Comparison of ENCODE assay signal across 24 mouse cellular contexts in the genomic region with DNA sequence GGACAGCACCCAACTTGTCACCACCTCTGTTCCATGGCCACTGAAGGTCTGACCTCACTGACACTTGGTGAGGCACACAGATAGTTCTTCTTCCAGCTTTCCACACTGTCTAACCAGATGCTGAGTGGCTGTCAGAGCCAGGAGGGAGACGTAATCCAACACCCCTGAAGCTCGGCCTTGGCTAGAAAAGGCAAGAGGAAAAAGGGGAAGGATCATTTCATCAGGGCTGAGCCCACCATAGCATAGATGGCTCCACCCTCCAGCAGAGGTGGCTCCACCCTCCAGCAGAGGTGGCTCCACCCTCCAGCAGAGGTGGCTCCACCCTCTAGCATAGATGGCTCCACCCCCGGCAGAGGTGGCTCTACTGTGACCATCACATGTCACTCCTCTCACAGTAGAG. TPM values are rescaled to one million over a fixed set of nuclear protein-coding genes. Genes with fewer than 3 reads are reported as not detected.
DNase-seq lines count a peak whose midpoint lies in the region; ATAC-seq and TF ChIP-seq lines count a peak whose summit lies in the region.
"Had no signal": no experiment of that assay in that cellular context is flagged by ENCODE, and none has a peak within 500 bp of the region (broad histone marks: within the 10 kb centered on the region; RNA-seq: fewer than 3 reads in every experiment).

No protein-coding gene starts in this region.

- no peak for TF ChIP-seq EP300 in liver, postnatal 0 days (IDR thresholded peaks at IDR 0.05; ENCODE audit: low read depth)

- 43% methylated on average over 3 of the region's 3 CpGs for WGBS in liver, embryonic 12.5 days (ENCODE audit: insufficient replicate concordance)
- 53% methylated on average over 3 of the region's 3 CpGs for WGBS in liver, postnatal 0 days (ENCODE audit: insufficient replicate concordance)
- 40% methylated on average over 3 of the region's 3 CpGs for WGBS in lung, embryonic 16.5 days

- no peak overlapping the region for H3K4me3 ChIP-seq in liver, embryonic 12.5 days
- no peak overlapping the region for H3K4me3 ChIP-seq in liver, postnatal 0 days (ENCODE audit: low read depth, low read length)
- no peak overlapping the region for H3K4me3 ChIP-seq in lung, embryonic 16.5 days (ENCODE audit: low read length)
- H3K4me3 ChIP-seq: forebrain, embryonic 15.5 days; hindbrain, embryonic 13.5 days; megakaryocyte, embryonic 14.5 days; midbrain, embryonic 15.5 days; myocyte; neural tube, embryonic 15.5 days had no signal

- H3K27me3 ChIP-seq in liver, embryonic 12.5 days (replicated peaks) = no peaks in the 10 kb centered on the region
- H3K27me3 ChIP-seq in liver, postnatal 0 days (ENCODE audit: insufficient read depth, low read length) = no peaks in the 10 kb centered on the region
- H3K27me3 ChIP-seq in lung, embryonic 16.5 days (ENCODE audit: control insufficient read depth, insufficient read depth, low read depth, low read length) = no peaks in the 10 kb centered on the region
- H3K27me3 ChIP-seq: CH12.LX; forebrain, embryonic 15.5 days; hindbrain, embryonic 13.5 days; midbrain, embryonic 15.5 days; neural tube, embryonic 15.5 days had no signal

- intact Hi-C loops in heart, postnatal 25 days (cut with DNase I) = no loop called here

- H3K9me3 ChIP-seq in liver, embryonic 12.5 days (replicated peaks) = no peaks in the 10 kb centered on the region
- no peaks in the 10 kb centered on the region for H3K9me3 ChIP-seq in liver, postnatal 0 days (ENCODE audit: low read length)
- H3K9me3 ChIP-seq in lung, embryonic 16.5 days (ENCODE audit: control insufficient read depth, low read length) = no peaks in the 10 kb centered on the region
- H3K9me3 ChIP-seq: forebrain, embryonic 15.5 days; hindbrain, embryonic 13.5 days; midbrain, embryonic 15.5 days; neural tube, embryonic 15.5 days had no signal

- peaks cover 10% of the 10 kb centered on the region; the same call in 1 of the 2 replicates for H3K4me1 ChIP-seq in liver, embryonic 12.5 days
- H3K4me1 ChIP-seq in liver, postnatal 0 days (ENCODE audit: insufficient read depth) = no peaks in the 10 kb centered on the region
- H3K4me1 ChIP-seq in lung, embryonic 16.5 days (replicated peaks; ENCODE audit: control insufficient read depth, insufficient read depth, low read length) = peaks cover 6% of the 10 kb centered on the region
- H3K4me1 ChIP-seq: forebrain, embryonic 15.5 days; hindbrain, embryonic 13.5 days; midbrain, embryonic 15.5 days had no signal

- ATAC-seq in liver, embryonic 12.5 days = 0 out of 2 replicates have a peak, but pooled peaks have one; percentile 49
- no peak for ATAC-seq in liver, postnatal 0 days
- peak; percentile 88 for ATAC-seq in lung, embryonic 16.5 days (ENCODE audit: low read depth)
- peak; percentile 70 for ATAC-seq in megakaryocyte-erythroid progenitor cell, adult 5-6 weeks (replicated peaks; ENCODE audit: low FRiP score, low TSS enrichment, poor library complexity, severe bottlenecking)
- ATAC-seq: forebrain, embryonic 15.5 days; inflammation-experienced regulatory T-cells, adult 6 months; midbrain, embryonic 15.5 days had no signal

- H3K36me3 ChIP-seq in liver, embryonic 12.5 days = no peaks in the 10 kb centered on the region
- H3K36me3 ChIP-seq in liver, postnatal 0 days (replicated peaks; ENCODE audit: insufficient read depth, low read length) = no peaks in the 10 kb centered on the region
- no peaks in the 10 kb centered on the region for H3K36me3 ChIP-seq in lung, embryonic 16.5 days (ENCODE audit: control insufficient read depth, insufficient read depth, low read length)
- H3K36me3 ChIP-seq: forebrain, embryonic 15.5 days; hindbrain, embryonic 13.5 days; midbrain, embryonic 15.5 days; neural tube, embryonic 15.5 days had no signal

- no peak for TF ChIP-seq CTCF in liver, postnatal 0 days (IDR thresholded peaks at IDR 0.05; ENCODE audit: low read depth)

- no peak overlapping the region for H3K9ac ChIP-seq in liver, embryonic 12.5 days
- H3K9ac ChIP-seq in liver, postnatal 0 days (replicated peaks) = no peak overlapping the region
- no peak overlapping the region for H3K9ac ChIP-seq in lung, embryonic 16.5 days (ENCODE audit: low read length)
- H3K9ac ChIP-seq: forebrain, embryonic 15.5 days; hindbrain, embryonic 13.5 days; liver, embryonic 14.5 days; midbrain, embryonic 15.5 days; neural tube, embryonic 15.5 days had no signal

- H3K4me2 ChIP-seq in liver, embryonic 12.5 days = no peak overlapping the region
- H3K4me2 ChIP-seq in liver, postnatal 0 days (ENCODE audit: low read depth, low read length) = no peak overlapping the region
- H3K4me2 ChIP-seq in lung, embryonic 16.5 days (ENCODE audit: low read depth, low read length) = no peak overlapping the region
- H3K4me2 ChIP-seq: forebrain, embryonic 15.5 days; hindbrain, embryonic 13.5 days; midbrain, embryonic 15.5 days; neural tube, embryonic 15.5 days had no signal

- DNase-seq in heart, adult 11 months = peak; percentile 52
- no peak for DNase-seq in heart, postnatal 25 days (ENCODE audit: low spot score)
- no peak for DNase-seq in liver, postnatal 0 days
- no peak for DNase-seq in left cerebral cortex, adult 11 months (ENCODE audit: low spot score)
- no peak for DNase-seq in frontal cortex, adult 2 months (ENCODE audit: extremely low spot score in 1 of 2, low spot score in 1 of 2)
- DNase-seq: adrenal gland, adult 8-10 months; cerebellum, adult 9-11 months; embryo, embryonic 11 days; kidney, adult 2 months; kidney, postnatal 4 days; layer of hippocampus, adult 9-11 months; thymus, postnatal 36 days had no signal

- no peak overlapping the region for H3K27ac ChIP-seq in liver, embryonic 12.5 days
- H3K27ac ChIP-seq in liver, postnatal 0 days (ENCODE audit: low read depth) = no peak overlapping the region
- H3K27ac ChIP-seq in lung, embryonic 16.5 days (ENCODE audit: low read length) = no peak overlapping the region
- H3K27ac ChIP-seq: forebrain, embryonic 15.5 days; hindbrain, embryonic 13.5 days; liver, embryonic 14.5 days; midbrain, embryonic 15.5 days; neural tube, embryonic 15.5 days had no signal

RNA-seq across cellular contexts. Expression of a gene that starts 56.8 kb away (rescaled TPM):
- 1 to 10 TPM; 2.5 to 4.4 TPM for total RNA-seq in heart, postnatal 25 days (2021)
- 1.5 and 1.7 TPM in 2 replicates for polyA plus RNA-seq in liver, embryonic 12.5 days (2016; fragmentation: Nextera tagmentation; extraction: Ambion mirVana)
- 0.64 and 0.65 TPM in 2 replicates for polyA plus RNA-seq in liver, postnatal 0 days (2015; fragmentation: Nextera tagmentation; extraction: Ambion mirVana)
- 8.5 and 9.6 TPM in 2 replicates for polyA plus RNA-seq in lung, embryonic 16.5 days (2015; fragmentation: Nextera tagmentation; extraction: Ambion mirVana)
- total RNA-seq in megakaryocyte-erythroid progenitor cell, adult 5-6 weeks (2014; fragmentation: Nextera tagmentation) = 8.5 and 10.6 TPM in 2 replicates
- total RNA-seq in megakaryocyte-erythroid progenitor cell, adult 5-6 weeks (2017) = 4.4 and 7.6 TPM in 2 replicates
- polyA plus RNA-seq in frontal cortex, adult 2 months (2012; rRNA removed) = 5.6 and 6.0 TPM in 2 replicates
